Mouse (Mus musculus): ENCODE measurements around the gene Slit3.

DNA sequence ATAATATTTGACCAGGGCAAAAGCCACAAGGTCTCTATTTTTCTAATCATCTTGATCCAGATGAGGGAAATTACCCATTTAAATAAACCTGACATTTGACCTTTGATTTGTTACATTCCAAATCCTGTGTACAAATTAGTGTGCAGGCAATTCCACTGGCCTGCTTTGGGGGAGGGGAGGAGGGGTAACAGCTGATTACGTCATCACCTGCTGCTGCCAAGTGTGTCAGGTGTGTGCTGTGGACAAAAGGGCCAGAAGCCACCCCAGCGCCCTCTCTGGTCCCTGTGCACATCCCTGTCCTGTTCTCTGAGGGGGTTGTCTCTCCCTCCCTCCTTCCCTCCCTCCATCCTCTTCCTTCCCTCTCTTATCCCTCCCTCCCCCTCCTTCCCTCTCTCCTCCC, 337.0 kb downstream of the Slit3 start:
- TF ChIP-seq POLR2A (IDR thresholded peaks at IDR 0.05; ENCODE audit: extremely low read depth, insufficient read depth, low read length): no peak
- TF ChIP-seq CTCF (IDR thresholded peaks at IDR 0.05; ENCODE audit: low read depth, low read length): no peak
